Mouse (Mus musculus) liver, embryonic 15.5 days (tissue): ENCODE results near the gene Lhx6. TPM values are rescaled to one million over a fixed set of nuclear protein-coding genes. Genes with fewer than 3 reads are reported as not detected.

Experiments
- ATAC-seq: fragments of 200-750 bp; cut with Nextera tagmentation; 2 replicates; pipeline ENCODE4 v1.8.0; 2017; ENCODE audit warnings: moderate number of reproducible peaks, mild to moderate bottlenecking, moderate library complexity; ENCODE audit not compliant: insufficient read depth
- H3K27ac ChIP-seq: fragments of 300-500 bp; sonication (generic); replicated peaks from 2 replicates; pipeline ENCODE4 v1.5.1; 2015; ENCODE audit warnings: mild to moderate bottlenecking, inconsistent platforms
- H3K27me3 ChIP-seq: fragments of 300-500 bp; sonication (generic); 2 replicates; pipeline ENCODE4 v1.6.1; 2015; ENCODE audit warnings: mild to moderate bottlenecking, inconsistent platforms
- H3K36me3 ChIP-seq: fragments of 300-500 bp; sonication (generic); replicated peaks from 2 replicates; pipeline ENCODE4 v1.6.1; 2015; ENCODE audit warnings: moderate library complexity, mild to moderate bottlenecking, inconsistent platforms
- H3K4me1 ChIP-seq: fragments of 300-500 bp; sonication (generic); replicated peaks from 2 replicates; pipeline ENCODE4 v1.6.1; 2015; ENCODE audit warnings: inconsistent platforms
- H3K4me2 ChIP-seq: fragments of 300-500 bp; sonication (generic); 2 replicates; pipeline ENCODE4 v1.6.1; 2015; ENCODE audit warnings: moderate library complexity, mild to moderate bottlenecking, inconsistent platforms
- H3K4me3 ChIP-seq: fragments of 300-500 bp; sonication (generic); replicated peaks from 2 replicates; pipeline ENCODE4 v1.5.1; 2015; ENCODE audit warnings: mild to moderate bottlenecking, inconsistent platforms
- H3K9ac ChIP-seq: fragments of 300-500 bp; sonication (generic); 2 replicates; pipeline ENCODE4 v1.6.1; 2015; ENCODE audit warnings: moderate library complexity, mild to moderate bottlenecking, inconsistent platforms
- H3K9me3 ChIP-seq: fragments of 300-500 bp; sonication (generic); replicated peaks from 2 replicates; pipeline ENCODE4 v1.6.1; 2016; ENCODE audit warnings: inconsistent platforms
- WGBS: fragments of 180-500 bp; shearing (Covaris S2); methylation state at CpG from one replicate; pipeline ENCODE4 v1.1.7; 2015; ENCODE audit warnings: mixed read lengths; ENCODE audit not compliant: insufficient replicate concordance; 5-methylcytosine and 5-hydroxymethylcytosine counted together
- polyA plus RNA-seq: library from polyadenylated mRNA; unstranded; fragments of >200 nt; fragmentation: Nextera tagmentation; extraction: Ambion mirVana; gene quantifications from 2 replicates; pipeline ENCODE4 v1.2.1, GENCODE M21; 2015

Lhx6 gene
- polyA plus RNA-seq, 1 experiment from 2014 or later = 0.31 TPM

- Histone ChIP-seq H3K27me3 (peaks cover 98% of the 10 kb centered on the region), H3K27ac (no peak overlapping the region), H3K9ac (no peak overlapping the region), H3K4me3 (no peak overlapping the region), H3K9me3 (no peaks in the 10 kb centered on the region), H3K36me3 (no peaks in the 10 kb centered on the region), H3K4me2 (no peak overlapping the region), H3K4me1 (peaks cover 15% of the 10 kb centered on the region)
- WGBS = 11% methylated on average over 4 of the region's 4 CpGs
- no peak for ATAC-seq
Measured at GRCm38 (mm10) chr2:36092748-36093147, 12.5 kb downstream of the Lhx6 start.

GRCm38 (mm10) chr2:36090853-36091741, 14.1 kb downstream of the Lhx6 start:
- peak; percentile 77 for ATAC-seq
- H3K27ac ChIP-seq = no peak overlapping the region
- peak overlapping the region; percentile 53 for H3K4me3 ChIP-seq
- peak overlapping the region; percentile 70 for H3K4me2 ChIP-seq
- no peaks in the 10 kb centered on the region for H3K36me3 ChIP-seq
- H3K9me3 ChIP-seq = no peaks in the 10 kb centered on the region
- no peak overlapping the region for H3K9ac ChIP-seq
- H3K4me1 ChIP-seq = peaks cover 15% of the 10 kb centered on the region
- 1% methylated on average over 70 of the region's 70 CpGs for WGBS
- H3K27me3 ChIP-seq = peaks cover 98% of the 10 kb centered on the region

GRCm38 (mm10) chr2:36089190-36089589, 16.0 kb downstream of the Lhx6 start:
- ATAC-seq = no peak
- Histone ChIP-seq H3K36me3 (no peaks in the 10 kb centered on the region), H3K27ac (no peak overlapping the region), H3K4me3 (no peak overlapping the region), H3K9ac (no peak overlapping the region), H3K4me2 (no peak overlapping the region), H3K9me3 (no peaks in the 10 kb centered on the region), H3K27me3 (peaks cover 80% of the 10 kb centered on the region), H3K4me1 (peaks cover 15% of the 10 kb centered on the region)
- WGBS = 49% methylated on average over 3 of the region's 3 CpGs

GRCm38 (mm10) chr2:36085041-36085440, 20.2 kb downstream of the Lhx6 start:
- no peak for ATAC-seq
- WGBS = 65% methylated on average over 1 of the region's 1 CpGs
- no peaks in the 10 kb centered on the region for H3K9me3 ChIP-seq

GRCm38 (mm10) chr2:36082802-36083580, 22.2 kb downstream of the Lhx6 start:
- no peaks in the 10 kb centered on the region for H3K36me3 ChIP-seq
- H3K4me3 ChIP-seq = no peak overlapping the region
- H3K4me2 ChIP-seq = no peak overlapping the region
- WGBS = 56% methylated on average over 9 of the region's 9 CpGs
- no peak for ATAC-seq
- no peak overlapping the region for H3K27ac ChIP-seq
- H3K27me3 ChIP-seq = peaks cover 22% of the 10 kb centered on the region
- H3K9ac ChIP-seq = no peak overlapping the region
- H3K4me1 ChIP-seq = no peaks in the 10 kb centered on the region
- no peaks in the 10 kb centered on the region for H3K9me3 ChIP-seq

More at GRCm38 (mm10) chr2:36085041-36085440, 20.2 kb downstream of the Lhx6 start:
- no peak overlapping the region for H3K4me3 ChIP-seq
- no peaks in the 10 kb centered on the region for H3K36me3 ChIP-seq
- H3K4me2 ChIP-seq = no peak overlapping the region
- H3K4me1 ChIP-seq = no peaks in the 10 kb centered on the region
- no peak overlapping the region for H3K27ac ChIP-seq
- no peak overlapping the region for H3K9ac ChIP-seq
- H3K27me3 ChIP-seq = peaks cover 42% of the 10 kb centered on the region

- ATAC-seq = peak; percentile 90
- no peaks in the 10 kb centered on the region for H3K9me3 ChIP-seq
- no peak overlapping the region for H3K9ac ChIP-seq
- H3K27me3 ChIP-seq = peaks cover 14% of the 10 kb centered on the region; the same call in 1 of the 2 replicates
- peak overlapping the region; percentile 23 for H3K4me2 ChIP-seq
- H3K27ac ChIP-seq = peak overlapping the region; percentile 57; the same call in 1 of the 2 replicates
- no peak overlapping the region for H3K4me3 ChIP-seq
- H3K4me1 ChIP-seq = no peaks in the 10 kb centered on the region
- WGBS = 22% methylated on average over 9 of the region's 9 CpGs
- no peaks in the 10 kb centered on the region for H3K36me3 ChIP-seq
Measured at GRCm38 (mm10) chr2:36081446-36081845, 23.8 kb downstream of the Lhx6 start.

- Histone ChIP-seq H3K4me2 (no peak overlapping the region), H3K9me3 (no peaks in the 10 kb centered on the region), H3K4me3 (no peak overlapping the region), H3K4me1 (no peaks in the 10 kb centered on the region), H3K27me3 (0 out of 2 replicates have a peak, but pooled peaks cover 6% of the 10 kb centered on the region), H3K9ac (no peak overlapping the region), H3K36me3 (no peaks in the 10 kb centered on the region), H3K27ac (no peak overlapping the region)
- 30% methylated on average over 11 of the region's 11 CpGs for WGBS
- ATAC-seq = no peak
Measured at GRCm38 (mm10) chr2:36077160-36077761, 27.9 kb downstream of the Lhx6 start.

- Histone ChIP-seq H3K9ac (no peak overlapping the region), H3K9me3 (no peaks in the 10 kb centered on the region), H3K36me3 (no peaks in the 10 kb centered on the region), H3K4me2 (no peak overlapping the region), H3K4me3 (no peak overlapping the region), H3K4me1 (no peaks in the 10 kb centered on the region), H3K27ac (no peak overlapping the region), H3K27me3 (0 out of 2 replicates have a peak, but pooled peaks cover 6% of the 10 kb centered on the region)
- ATAC-seq = no peak
- 47% methylated on average over 5 of the region's 5 CpGs for WGBS
Measured at GRCm38 (mm10) chr2:36075210-36075609, 30.0 kb downstream of the Lhx6 start.

- Histone ChIP-seq H3K4me2 (no peak overlapping the region), H3K36me3 (no peaks in the 10 kb centered on the region), H3K4me3 (no peak overlapping the region), H3K27ac (no peak overlapping the region), H3K4me1 (no peaks in the 10 kb centered on the region), H3K27me3 (0 out of 2 replicates have a peak, but pooled peaks cover 6% of the 10 kb centered on the region), H3K9ac (no peak overlapping the region), H3K9me3 (no peaks in the 10 kb centered on the region)
- ATAC-seq = no peak
- WGBS = 26% methylated on average over 3 of the region's 3 CpGs
Measured at GRCm38 (mm10) chr2:36073781-36074180, 31.4 kb downstream of the Lhx6 start.

GRCm38 (mm10) chr2:36071660-36072305, 33.4 kb downstream of the Lhx6 start:
- ATAC-seq = peak; percentile 76
- no peaks in the 10 kb centered on the region for H3K27me3 ChIP-seq
- no peak overlapping the region for H3K27ac ChIP-seq
- WGBS = 60% methylated on average over 8 of the region's 8 CpGs
- H3K9ac ChIP-seq = no peak overlapping the region
- no peaks in the 10 kb centered on the region for H3K9me3 ChIP-seq
- H3K36me3 ChIP-seq = no peaks in the 10 kb centered on the region
- H3K4me3 ChIP-seq = no peak overlapping the region
- H3K4me2 ChIP-seq = no peak overlapping the region
- H3K4me1 ChIP-seq = no peaks in the 10 kb centered on the region
